Mouse (Mus musculus): ENCODE data around the gene Chst11.

DNA sequence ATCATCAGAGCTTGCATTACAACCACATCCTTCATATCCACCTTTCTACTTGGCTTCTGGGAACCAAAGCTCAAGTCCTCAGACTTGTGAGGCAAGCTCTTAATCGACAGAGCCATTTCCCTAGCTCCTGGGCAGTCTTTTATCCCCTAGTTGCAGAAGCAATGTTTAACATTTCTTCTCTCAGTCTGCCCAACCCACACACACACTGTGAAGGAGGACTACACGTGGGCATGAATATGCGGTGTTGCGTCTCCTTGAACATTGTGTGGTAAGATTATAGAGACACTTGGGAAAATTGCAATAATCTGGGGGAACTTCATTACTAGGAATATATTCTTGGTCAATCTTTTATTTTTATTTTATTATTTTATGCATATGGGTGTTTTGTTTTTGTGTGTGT is 227.3 kb downstream of the Chst11 start:
- no peak for TF ChIP-seq CTCF (IDR thresholded peaks at IDR 0.05; ENCODE audit: borderline replicate concordance, insufficient read depth, low read depth, low read length)
- TF ChIP-seq POLR2A (IDR thresholded peaks at IDR 0.05; ENCODE audit: borderline replicate concordance, insufficient read depth, low read length): no peak
